Mouse (Mus musculus) granulocyte monocyte progenitor cell, adult 5-6 weeks (primary cell): ENCODE results near the gene Atp1a1. TPM values are rescaled to one million over a fixed set of nuclear protein-coding genes. Genes with fewer than 3 reads are reported as not detected.
A peak's percentile ranks its signal among the peaks of the same experiment; 100 is the strongest.

Experiments
- ATAC-seq: replicated peaks from 2 replicates; pipeline ENCODE4 v1.8.0; 2016; ENCODE audit warnings: mild to moderate bottlenecking, moderate TSS enrichment, inconsistent platforms; ENCODE audit not compliant: poor library complexity, severe bottlenecking
- total RNA-seq, 2 experiments: library from RNA; stranded (forward) in 1 of 2; stranded (reverse) in 1 of 2; fragments of 200-712, 200-1000 nt in 1 of 2; fragments of >200 nt in 1 of 2; fragmentation: Nextera tagmentation in 1 of 2; gene quantifications; 2 replicates each; pipeline ENCODE4 v1.2.3; 2014 to 2017

Atp1a1 gene
- total RNA-seq, 2 experiments from 2014 or later = 82.1 to 118 TPM

- peak; percentile 75 for ATAC-seq
Measured at GRCm38 (mm10) chr3:101615856-101616255, 11.4 kb upstream of the Atp1a1 start.

GRCm38 (mm10) chr3:101611813-101612491 is 7.5 kb upstream of the Atp1a1 start:
- no peak for ATAC-seq

GRCm38 (mm10) chr3:101611012-101611812 is 6.7 kb upstream of the Atp1a1 start:
- no peak for ATAC-seq

- ATAC-seq = no peak
Measured at GRCm38 (mm10) chr3:101609302-101609701, 4.8 kb upstream of the Atp1a1 start.

- no peak for ATAC-seq
Measured at GRCm38 (mm10) chr3:101606861-101607455, 2.5 kb upstream of the Atp1a1 start.

GRCm38 (mm10) chr3:101605721-101606120 is 1.2 kb upstream of the Atp1a1 start:
- no peak for ATAC-seq

- ATAC-seq = no peak
Measured at GRCm38 (mm10) chr3:101605291-101605690, 807 bp upstream of the Atp1a1 start.

GRCm38 (mm10) chr3:101603661-101604549 is 579 bp downstream of the Atp1a1 start:
- ATAC-seq = peak; percentile 60

GRCm38 (mm10) chr3:101603194-101603593 is 1.3 kb downstream of the Atp1a1 start:
- no peak for ATAC-seq

GRCm38 (mm10) chr3:101602511-101603055 is 1.9 kb downstream of the Atp1a1 start:
- ATAC-seq = no peak

- ATAC-seq = no peak
Measured at GRCm38 (mm10) chr3:101601687-101602086, 2.8 kb downstream of the Atp1a1 start.

- no peak for ATAC-seq
Measured at GRCm38 (mm10) chr3:101601003-101601525, 3.4 kb downstream of the Atp1a1 start.

- peak; percentile 41 for ATAC-seq
Measured at GRCm38 (mm10) chr3:101599920-101600741, 4.4 kb downstream of the Atp1a1 start.

- ATAC-seq = no peak
Measured at GRCm38 (mm10) chr3:101599191-101599919, 5.1 kb downstream of the Atp1a1 start.

GRCm38 (mm10) chr3:101598231-101598905 is 6.1 kb downstream of the Atp1a1 start:
- no peak for ATAC-seq

GRCm38 (mm10) chr3:101597317-101598096 is 7.0 kb downstream of the Atp1a1 start:
- peak; percentile 54 for ATAC-seq

- no peak for ATAC-seq
Measured at GRCm38 (mm10) chr3:101596686-101597085, 7.8 kb downstream of the Atp1a1 start.
